Mouse (Mus musculus) heart, embryonic 12.5 days (tissue): Measurements from ENCODE around the gene Cfap46. TPM values are rescaled to one million over a fixed set of nuclear protein-coding genes. Genes with fewer than 3 reads are reported as not detected.

Experiments used
- polyA plus RNA-seq: library from polyadenylated mRNA; unstranded; fragments of >200 nt; fragmentation: Nextera tagmentation; extraction: Ambion mirVana; gene quantifications from 2 replicates; pipeline ENCODE4 v1.2.1, GENCODE M21; 2016

Gene Cfap46
- polyA plus RNA-seq, 1 experiment from 2014 or later, result 0.05 TPM

Other genes starting within 250 kb of the Cfap46 start
- not detected in 2 replicates for gene Nkx6-2, start 101.0 kb downstream of the Cfap46 start, polyA plus RNA-seq
- 0.05 and 0.18 TPM in 2 replicates for gene Adgra1, start 150.4 kb upstream of the Cfap46 start, polyA plus RNA-seq
- gene Kndc1, start 210.9 kb upstream of the Cfap46 start, polyA plus RNA-seq, result 0.06 TPM in 1 of 2 replicates, not detected in the other